Mouse (Mus musculus): ENCODE measurements at regions not wholly inside any gene's neighbourhood (a gene's known extent, or its start where the extent isn't known, plus 50 kb on each side); places are given as distances from the start of the nearest gene placed in this dataset.

DNA sequence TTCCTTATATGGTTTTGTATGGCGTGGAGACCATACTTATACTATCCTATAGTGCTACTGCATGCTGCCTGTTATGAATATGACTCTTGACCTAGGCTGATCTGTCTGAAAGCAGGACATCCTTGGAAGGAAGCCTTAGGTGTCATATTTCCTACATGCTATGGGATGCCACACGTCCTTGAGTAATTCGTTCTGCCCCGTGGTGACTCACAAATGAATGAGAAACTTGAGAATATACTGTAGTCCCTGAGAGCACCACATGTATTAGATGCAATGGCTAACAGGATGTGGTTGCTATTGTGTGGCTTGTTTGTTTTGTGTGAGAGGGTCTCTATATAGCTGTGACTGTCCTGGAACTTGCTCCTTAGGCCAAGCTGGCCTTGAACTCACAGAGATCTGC, 57.2 kb upstream of the Adgrg6 start:
- no peak for ATAC-seq (ENCODE audit: low TSS enrichment)

DNA sequence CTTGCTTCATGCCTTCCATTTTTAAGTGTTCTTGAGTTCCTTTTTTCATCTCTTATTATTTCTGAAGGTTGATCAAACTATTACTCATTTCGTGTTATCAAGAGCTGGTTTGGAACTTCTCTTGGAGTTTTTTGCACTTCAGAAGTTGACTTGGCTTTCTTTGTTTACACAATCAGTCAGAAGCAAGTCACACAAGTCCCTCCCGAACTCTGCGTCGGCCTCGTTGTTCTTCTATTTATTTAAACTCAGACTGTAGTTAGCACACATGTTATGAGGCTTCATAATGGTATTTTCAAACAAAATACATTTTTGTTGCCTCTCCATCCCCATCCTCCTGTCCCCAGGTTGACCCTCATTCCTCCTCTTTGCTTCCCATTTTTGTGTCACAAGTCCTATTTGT, 55.6 kb upstream of the Adgrg6 start:
- ATAC-seq (ENCODE audit: low TSS enrichment), result no peak

DNA sequence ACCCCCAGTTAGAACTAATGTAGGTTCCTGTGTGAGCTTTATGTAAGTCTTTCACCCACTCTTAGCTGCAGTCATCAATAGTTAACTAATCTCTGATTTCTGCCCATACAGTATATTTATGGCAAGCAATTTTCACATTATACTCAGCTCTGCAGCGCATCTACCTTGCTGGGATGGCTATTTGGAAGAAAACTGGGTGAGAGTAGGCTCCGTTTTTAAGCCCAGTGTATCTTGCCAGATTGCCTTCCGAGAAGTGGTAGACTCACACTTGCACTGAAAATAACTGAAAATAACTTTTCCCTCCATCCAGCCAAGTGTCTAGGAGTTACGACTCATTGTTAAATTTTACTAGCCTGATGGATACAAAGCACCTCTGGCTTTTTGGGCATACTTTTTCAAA, 54.6 kb upstream of the Adgrg6 start:
- peak; percentile 94 for ATAC-seq (ENCODE audit: low TSS enrichment)
